Mouse (Mus musculus): ENCODE data around the gene Hormad2. TPM values are rescaled to one million over a fixed set of nuclear protein-coding genes. Genes with fewer than 3 reads are reported as not detected.

The Hormad2 gene
- polyA plus RNA-seq, 1 experiment from 2014 or later: 0.38 TPM

DNA sequence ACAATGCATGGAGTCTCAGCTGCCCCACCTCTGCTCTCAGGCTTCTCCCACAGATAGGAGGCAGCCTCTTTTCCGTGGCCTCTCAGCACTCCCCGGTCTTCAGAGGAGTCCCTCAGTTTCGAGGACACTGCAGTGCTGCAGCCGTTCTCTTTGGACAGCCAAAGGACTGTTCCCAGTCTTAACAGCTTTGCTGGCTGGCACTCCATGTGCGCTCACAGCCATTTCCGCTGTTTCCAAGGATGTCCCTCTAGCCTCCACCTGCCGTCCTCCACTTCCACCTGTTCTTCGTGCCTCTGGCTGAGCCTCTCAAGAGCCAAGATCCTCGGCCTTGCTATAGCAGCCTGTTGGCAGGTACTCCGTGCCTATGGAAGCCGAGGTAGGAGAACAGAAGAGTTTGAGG lies 117.4 kb downstream of the Hormad2 start:
- Histone ChIP-seq H3K9ac (ENCODE audit: low read length) (no peak overlapping the region), H3K36me3 (ENCODE audit: control insufficient read depth, insufficient read depth, low read length) (no peaks in the 10 kb centered on the region), H3K27ac (replicated peaks in 1 of 2; ENCODE audit: control insufficient read depth in 1 of 2, insufficient read depth in 1 of 2, low read depth in 2 of 2, low read length in 2 of 2) (no peak overlapping the region), H3K4me3 (ENCODE audit: control insufficient read depth in 1 of 2, insufficient read depth in 1 of 2, low read depth in 1 of 2, low read length in 2 of 2) (no peak overlapping the region), H3K4me1 (ENCODE audit: control insufficient read depth in 2 of 2, insufficient read depth in 2 of 2, low read length in 2 of 2) (no peaks in the 10 kb centered on the region), H3K27me3 (ENCODE audit: control insufficient read depth, insufficient read depth, low read length) (no peaks in the 10 kb centered on the region), H3K4me2 (ENCODE audit: low read length) (no peak overlapping the region), H3K9me3 (ENCODE audit: control insufficient read depth, low read length) (no peaks in the 10 kb centered on the region)
- WGBS: 65% methylated on average over 11 of the region's 11 CpGs
- ATAC-seq (ENCODE audit: insufficient number of reproducible peaks, insufficient read depth, low FRiP score, low read depth): no peak

DNA sequence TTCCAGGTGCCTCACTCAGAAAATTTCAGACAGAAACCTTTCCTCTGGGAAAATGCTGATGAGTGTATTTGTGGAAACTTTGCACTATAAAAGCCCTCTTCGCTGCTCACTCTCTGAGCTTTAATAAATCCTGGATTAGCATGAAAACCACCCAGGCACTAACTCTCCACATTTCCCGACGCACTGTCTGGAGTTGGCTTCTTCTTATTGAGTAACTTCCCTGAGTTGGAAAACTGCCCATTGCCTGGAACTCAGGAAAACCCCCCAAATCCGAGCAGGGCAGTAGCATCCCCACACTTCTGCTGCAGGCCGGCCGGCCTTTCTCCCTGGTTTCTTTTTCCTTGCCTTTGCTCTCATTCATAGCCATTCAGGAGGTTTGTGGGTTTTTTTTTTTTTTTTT lies 118.0 kb downstream of the Hormad2 start:
- Histone ChIP-seq H3K4me1 (ENCODE audit: control insufficient read depth in 2 of 2, insufficient read depth in 2 of 2, low read length in 2 of 2) (no peaks in the 10 kb centered on the region), H3K4me2 (ENCODE audit: low read length) (no peak overlapping the region), H3K4me3 (ENCODE audit: control insufficient read depth in 1 of 2, insufficient read depth in 1 of 2, low read depth in 1 of 2, low read length in 2 of 2) (no peak overlapping the region), H3K9me3 (ENCODE audit: control insufficient read depth, low read length) (no peaks in the 10 kb centered on the region), H3K27me3 (ENCODE audit: control insufficient read depth, insufficient read depth, low read length) (no peaks in the 10 kb centered on the region), H3K36me3 (ENCODE audit: control insufficient read depth, insufficient read depth, low read length) (no peaks in the 10 kb centered on the region), H3K9ac (ENCODE audit: low read length) (no peak overlapping the region), H3K27ac (replicated peaks in 1 of 2; ENCODE audit: control insufficient read depth in 1 of 2, insufficient read depth in 1 of 2, low read depth in 2 of 2, low read length in 2 of 2) (no peak overlapping the region)
- WGBS: 82% methylated on average over 6 of the region's 6 CpGs
- no peak for ATAC-seq (ENCODE audit: insufficient number of reproducible peaks, insufficient read depth, low FRiP score, low read depth)

DNA sequence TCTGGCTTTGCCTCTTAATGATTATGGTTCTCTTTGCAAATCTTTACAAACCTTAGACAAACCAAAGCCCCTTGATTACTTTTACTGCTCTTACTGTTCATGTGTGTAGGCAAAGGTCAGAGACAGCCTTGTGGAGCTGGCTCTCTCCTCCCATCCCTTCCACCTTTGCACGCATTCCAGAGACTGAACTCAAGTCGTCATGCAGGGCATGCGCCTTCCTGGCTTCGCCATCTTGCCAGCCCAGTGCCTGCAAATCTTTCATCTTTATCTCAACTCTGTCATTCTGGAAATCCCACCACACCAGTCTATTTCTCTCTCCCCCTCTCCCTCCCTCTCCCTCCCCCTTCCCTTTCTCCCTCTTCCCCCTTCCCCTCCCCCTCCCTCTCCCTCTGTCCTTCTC lies 120.0 kb downstream of the Hormad2 start:
- no peak overlapping the region for H3K4me3 ChIP-seq (ENCODE audit: control insufficient read depth in 1 of 2, insufficient read depth in 1 of 2, low read depth in 1 of 2, low read length in 2 of 2)
- no peaks in the 10 kb centered on the region for H3K27me3 ChIP-seq (ENCODE audit: control insufficient read depth, insufficient read depth, low read length)
- H3K9ac ChIP-seq (ENCODE audit: low read length): no peak overlapping the region
- H3K36me3 ChIP-seq (ENCODE audit: control insufficient read depth, insufficient read depth, low read length): no peaks in the 10 kb centered on the region
- ATAC-seq (ENCODE audit: insufficient number of reproducible peaks, insufficient read depth, low FRiP score, low read depth): no peak
- no peak overlapping the region for H3K27ac ChIP-seq (replicated peaks in 1 of 2; ENCODE audit: control insufficient read depth in 1 of 2, insufficient read depth in 1 of 2, low read depth in 2 of 2, low read length in 2 of 2)
- no peaks in the 10 kb centered on the region for H3K9me3 ChIP-seq (ENCODE audit: control insufficient read depth, low read length)
- no peaks in the 10 kb centered on the region for H3K4me1 ChIP-seq (ENCODE audit: control insufficient read depth in 2 of 2, insufficient read depth in 2 of 2, low read length in 2 of 2)
- WGBS: 41% methylated on average over 4 of the region's 4 CpGs
- H3K4me2 ChIP-seq (ENCODE audit: low read length): no peak overlapping the region

DNA sequence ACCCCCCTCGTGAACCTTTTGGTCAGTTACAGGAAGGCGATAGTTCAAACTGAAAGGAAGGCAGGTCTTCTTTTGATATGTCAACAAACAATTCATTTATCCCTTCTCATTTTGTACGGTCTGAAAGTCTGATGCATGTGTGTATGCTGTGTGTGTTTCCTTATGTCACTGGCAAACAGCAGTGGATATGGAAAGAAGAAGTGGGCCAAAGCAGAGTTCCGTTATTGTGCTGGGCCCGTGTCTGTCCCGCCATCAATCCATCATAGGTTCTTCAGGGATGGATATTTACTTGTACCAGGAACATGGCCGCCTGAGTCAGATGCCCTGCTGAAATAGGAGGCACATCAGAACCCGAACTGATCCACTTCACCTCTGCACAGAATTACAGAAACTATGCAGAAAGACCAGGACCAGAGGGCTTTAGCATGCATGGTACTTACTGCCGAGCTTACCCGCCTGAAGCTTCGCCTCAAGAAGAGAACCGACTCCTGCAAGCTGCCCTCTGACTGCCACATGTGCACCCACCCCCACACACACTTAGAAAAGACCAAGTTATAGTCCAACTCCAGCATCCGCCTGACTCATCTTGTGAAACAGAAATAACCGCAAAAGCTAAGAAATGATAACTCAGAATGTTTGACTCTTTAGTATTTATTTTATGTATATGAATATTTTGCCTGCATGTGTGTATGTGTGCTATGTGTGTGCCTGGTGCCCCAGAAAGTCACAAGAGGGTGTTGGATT lies 121.5 kb downstream of the Hormad2 start:
- no peaks in the 10 kb centered on the region for H3K36me3 ChIP-seq (ENCODE audit: control insufficient read depth, insufficient read depth, low read length)
- H3K4me3 ChIP-seq (ENCODE audit: control insufficient read depth in 1 of 2, insufficient read depth in 1 of 2, low read depth in 1 of 2, low read length in 2 of 2): no peak overlapping the region
- H3K4me2 ChIP-seq (ENCODE audit: low read length): no peak overlapping the region
- H3K27me3 ChIP-seq (ENCODE audit: control insufficient read depth, insufficient read depth, low read length): 0 out of 2 replicates have a peak, but pooled peaks cover 2% of the 10 kb centered on the region
- H3K9me3 ChIP-seq (ENCODE audit: control insufficient read depth, low read length): no peaks in the 10 kb centered on the region
- no peak overlapping the region for H3K9ac ChIP-seq (ENCODE audit: low read length)
- WGBS: 83% methylated on average over 14 of the region's 14 CpGs
- no peak overlapping the region for H3K27ac ChIP-seq (replicated peaks in 1 of 2; ENCODE audit: control insufficient read depth in 1 of 2, insufficient read depth in 1 of 2, low read depth in 2 of 2, low read length in 2 of 2)
- no peaks in the 10 kb centered on the region for H3K4me1 ChIP-seq (ENCODE audit: control insufficient read depth in 2 of 2, insufficient read depth in 2 of 2, low read length in 2 of 2)
- no peak for ATAC-seq (ENCODE audit: insufficient number of reproducible peaks, insufficient read depth, low FRiP score, low read depth)

DNA sequence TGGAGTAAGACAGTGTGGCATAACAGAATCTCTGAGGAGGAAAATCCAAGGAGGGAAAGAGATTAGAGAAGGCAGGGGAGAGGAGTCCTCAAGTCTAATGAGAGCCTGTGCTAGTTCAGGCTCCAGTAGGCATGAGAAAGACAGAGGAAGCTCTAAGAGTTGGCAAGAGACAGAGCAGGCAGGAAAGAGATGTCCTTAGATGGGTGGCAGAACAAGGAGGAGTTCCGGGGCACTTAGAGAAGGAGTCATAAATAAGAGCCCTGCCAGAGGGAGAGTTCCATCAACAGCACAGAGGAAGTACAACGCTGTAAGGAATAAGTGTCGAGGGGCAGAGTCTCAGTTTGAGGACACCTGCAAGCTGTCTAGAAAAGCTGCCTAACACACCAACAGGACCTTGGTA lies 122.9 kb downstream of the Hormad2 start:
- ATAC-seq (ENCODE audit: insufficient number of reproducible peaks, insufficient read depth, low FRiP score, low read depth): no peak
- no peak overlapping the region for H3K9ac ChIP-seq (ENCODE audit: low read length)
- H3K36me3 ChIP-seq (ENCODE audit: control insufficient read depth, insufficient read depth, low read length): no peaks in the 10 kb centered on the region
- no peak overlapping the region for H3K4me2 ChIP-seq (ENCODE audit: low read length)
- H3K27ac ChIP-seq (replicated peaks in 1 of 2; ENCODE audit: control insufficient read depth in 1 of 2, insufficient read depth in 1 of 2, low read depth in 2 of 2, low read length in 2 of 2): no peak overlapping the region
- H3K9me3 ChIP-seq (ENCODE audit: control insufficient read depth, low read length): no peaks in the 10 kb centered on the region
- 61% methylated on average over 3 of the region's 3 CpGs for WGBS
- H3K4me1 ChIP-seq (ENCODE audit: control insufficient read depth in 2 of 2, insufficient read depth in 2 of 2, low read length in 2 of 2): peaks cover 3 to 5% of the 10 kb centered on the region in 2 experiments; a peak in 2 of 4 replicates
- no peak overlapping the region for H3K4me3 ChIP-seq (ENCODE audit: control insufficient read depth in 1 of 2, insufficient read depth in 1 of 2, low read depth in 1 of 2, low read length in 2 of 2)
- H3K27me3 ChIP-seq (ENCODE audit: control insufficient read depth, insufficient read depth, low read length): 0 out of 2 replicates have a peak, but pooled peaks cover 2% of the 10 kb centered on the region

DNA sequence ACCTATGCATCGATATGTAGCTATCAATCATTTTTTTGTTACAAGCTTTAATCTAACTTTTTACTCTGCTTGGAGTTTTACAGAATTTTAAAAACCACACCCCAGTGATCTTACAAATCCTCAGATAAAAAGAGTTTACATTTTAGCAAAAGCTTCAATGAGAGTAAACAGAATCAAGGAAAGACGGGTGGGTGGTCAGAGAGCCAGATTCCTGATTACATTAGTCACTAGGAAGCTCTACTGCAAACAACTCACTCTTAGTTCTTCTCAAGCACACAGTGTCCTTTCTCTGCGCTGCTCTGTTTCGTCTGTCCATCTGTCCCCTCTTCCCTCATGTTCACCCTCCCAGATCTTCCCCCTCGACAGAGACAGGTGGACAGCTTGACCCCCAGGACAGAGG lies 123.6 kb downstream of the Hormad2 start:
- Histone ChIP-seq H3K27ac (replicated peaks in 1 of 2; ENCODE audit: control insufficient read depth in 1 of 2, insufficient read depth in 1 of 2, low read depth in 2 of 2, low read length in 2 of 2) (no peak overlapping the region), H3K27me3 (ENCODE audit: control insufficient read depth, insufficient read depth, low read length) (0 out of 2 replicates have a peak, but pooled peaks cover 2% of the 10 kb centered on the region), H3K4me3 (ENCODE audit: control insufficient read depth in 1 of 2, insufficient read depth in 1 of 2, low read depth in 1 of 2, low read length in 2 of 2) (no peak overlapping the region), H3K9me3 (ENCODE audit: control insufficient read depth, low read length) (no peaks in the 10 kb centered on the region), H3K9ac (ENCODE audit: low read length) (no peak overlapping the region), H3K36me3 (ENCODE audit: control insufficient read depth, insufficient read depth, low read length) (no peaks in the 10 kb centered on the region), H3K4me1 (ENCODE audit: control insufficient read depth in 2 of 2, insufficient read depth in 2 of 2, low read length in 2 of 2) (peaks cover 3 to 5% of the 10 kb centered on the region in 2 experiments; a peak in 2 of 4 replicates), H3K4me2 (ENCODE audit: low read length) (no peak overlapping the region)
- WGBS: 60% methylated on average over 5 of the region's 5 CpGs
- no peak for ATAC-seq (ENCODE audit: insufficient number of reproducible peaks, insufficient read depth, low FRiP score, low read depth)

DNA sequence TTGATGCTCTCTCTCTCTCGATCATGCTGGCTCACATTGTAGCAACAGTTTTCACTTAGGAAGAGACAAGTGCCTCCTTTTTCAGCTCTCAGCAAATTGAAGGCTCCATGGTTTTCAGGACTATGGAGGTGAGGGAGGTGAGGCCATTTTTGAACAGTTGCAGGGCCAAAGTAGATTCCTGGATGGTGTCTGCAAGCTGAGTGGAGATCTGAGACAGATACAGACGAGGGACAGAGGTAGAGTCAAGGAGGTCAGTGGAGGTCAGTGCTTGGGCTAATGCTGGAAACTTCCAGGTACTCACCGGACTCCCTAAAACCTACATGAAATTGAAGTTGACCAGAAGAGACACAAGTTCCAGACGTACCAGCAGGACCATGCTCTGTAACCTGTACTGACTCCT lies 128.7 kb downstream of the Hormad2 start:
- H3K4me2 ChIP-seq (ENCODE audit: low read length): no peak overlapping the region
- H3K27ac ChIP-seq (replicated peaks in 1 of 2; ENCODE audit: control insufficient read depth in 1 of 2, insufficient read depth in 1 of 2, low read depth in 2 of 2, low read length in 2 of 2): no peak overlapping the region
- no peak for ATAC-seq (ENCODE audit: insufficient number of reproducible peaks, insufficient read depth, low FRiP score, low read depth)
- H3K27me3 ChIP-seq (ENCODE audit: control insufficient read depth, insufficient read depth, low read length): peaks cover 12% of the 10 kb centered on the region; the same call in 1 of the 2 replicates
- H3K4me1 ChIP-seq (ENCODE audit: control insufficient read depth in 2 of 2, insufficient read depth in 2 of 2, low read length in 2 of 2): peaks cover 12 to 20% of the 10 kb centered on the region in 2 experiments
- H3K9me3 ChIP-seq (ENCODE audit: control insufficient read depth, low read length): no peaks in the 10 kb centered on the region
- H3K9ac ChIP-seq (ENCODE audit: low read length): no peak overlapping the region
- no peaks in the 10 kb centered on the region for H3K36me3 ChIP-seq (ENCODE audit: control insufficient read depth, insufficient read depth, low read length)
- 84% methylated on average over 4 of the region's 4 CpGs for WGBS
- H3K4me3 ChIP-seq (ENCODE audit: control insufficient read depth in 1 of 2, insufficient read depth in 1 of 2, low read depth in 1 of 2, low read length in 2 of 2): no peak overlapping the region

DNA sequence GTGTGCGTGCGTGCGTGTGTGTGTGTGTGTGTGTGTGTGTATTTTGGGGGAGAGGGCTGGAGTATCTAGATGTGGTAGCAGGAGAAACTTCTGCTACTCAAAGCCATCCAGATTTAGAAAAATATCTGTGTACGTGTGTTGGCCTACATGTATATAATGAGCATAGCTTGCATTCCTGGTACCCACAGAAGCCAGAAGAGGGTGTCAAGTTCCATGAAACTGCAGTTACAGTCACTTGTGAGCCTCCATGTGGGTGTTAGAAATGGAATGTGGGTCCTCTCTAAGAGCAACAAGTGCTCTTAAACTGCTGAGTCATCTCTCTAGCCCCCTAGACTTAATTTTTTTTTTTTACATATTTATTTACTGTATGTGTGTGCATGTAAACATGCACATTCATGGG lies 130.6 kb downstream of the Hormad2 start:
- no peak for ATAC-seq (ENCODE audit: insufficient number of reproducible peaks, insufficient read depth, low FRiP score, low read depth)
- H3K27ac ChIP-seq (replicated peaks in 1 of 2; ENCODE audit: control insufficient read depth in 1 of 2, insufficient read depth in 1 of 2, low read depth in 2 of 2, low read length in 2 of 2): no peak overlapping the region
- no peak overlapping the region for H3K9ac ChIP-seq (ENCODE audit: low read length)
- H3K36me3 ChIP-seq (ENCODE audit: control insufficient read depth, insufficient read depth, low read length): no peaks in the 10 kb centered on the region
- H3K27me3 ChIP-seq (ENCODE audit: control insufficient read depth, insufficient read depth, low read length): peaks cover 11% of the 10 kb centered on the region; the same call in 1 of the 2 replicates
- H3K4me3 ChIP-seq (ENCODE audit: control insufficient read depth in 1 of 2, insufficient read depth in 1 of 2, low read depth in 1 of 2, low read length in 2 of 2): no peak overlapping the region
- no peak overlapping the region for H3K4me2 ChIP-seq (ENCODE audit: low read length)
- no peaks in the 10 kb centered on the region for H3K9me3 ChIP-seq (ENCODE audit: control insufficient read depth, low read length)
- 83% methylated on average over 4 of the region's 4 CpGs for WGBS
- H3K4me1 ChIP-seq (ENCODE audit: control insufficient read depth in 2 of 2, insufficient read depth in 2 of 2, low read length in 2 of 2): peaks cover 12 to 20% of the 10 kb centered on the region in 2 experiments

Data from heart, embryonic 14.5 days (tissue).